Mouse (Mus musculus) heart, embryonic 12.5 days (tissue): ENCODE data around the gene Smim20. TPM values are rescaled to one million over a fixed set of nuclear protein-coding genes. Genes with fewer than 3 reads are reported as not detected.

Experiments
- ATAC-seq: fragments of 200-750 bp; cut with Nextera tagmentation; 2 replicates; pipeline ENCODE4 v1.8.0; 2017; ENCODE audit warnings: moderate TSS enrichment, moderate library complexity; ENCODE audit not compliant: insufficient number of reproducible peaks, low FRiP score
- H3K27ac ChIP-seq: fragments of 300-500 bp; sonication (generic); 2 replicates; pipeline ENCODE4 v1.5.1; 2016; ENCODE audit warnings: mild to moderate bottlenecking, moderate library complexity; ENCODE audit not compliant: poor library complexity, severe bottlenecking
- H3K27me3 ChIP-seq: fragments of 300-500 bp; sonication (generic); replicated peaks from 2 replicates; pipeline ENCODE4 v1.6.1; 2016; ENCODE audit warnings: mild to moderate bottlenecking, moderate library complexity
- H3K36me3 ChIP-seq: fragments of 300-500 bp; sonication (generic); 2 replicates; pipeline ENCODE4 v1.6.1; 2016; ENCODE audit warnings: mild to moderate bottlenecking, moderate library complexity
- H3K4me1 ChIP-seq: fragments of 300-500 bp; sonication (generic); replicated peaks from 2 replicates; pipeline ENCODE4 v1.6.1; 2016; ENCODE audit warnings: mild to moderate bottlenecking
- H3K4me2 ChIP-seq: fragments of 300-500 bp; sonication (generic); 2 replicates; pipeline ENCODE4 v1.6.1; 2016; ENCODE audit warnings: mild to moderate bottlenecking, moderate library complexity
- H3K4me3 ChIP-seq: fragments of 300-500 bp; sonication (generic); 2 replicates; pipeline ENCODE4 v1.5.1; 2016; ENCODE audit warnings: mild to moderate bottlenecking
- H3K9ac ChIP-seq: fragments of 300-500 bp; sonication (generic); 2 replicates; pipeline ENCODE4 v1.6.1; 2016; ENCODE audit warnings: mild to moderate bottlenecking, moderate library complexity
- H3K9me3 ChIP-seq: fragments of 300-500 bp; sonication (generic); replicated peaks from 2 replicates; pipeline ENCODE4 v1.6.1; 2016; ENCODE audit warnings: mild to moderate bottlenecking, moderate library complexity
- WGBS: fragments of 180-500 bp; shearing (Covaris S2); methylation state at CpG from one replicate; pipeline ENCODE4 v1.1.7; 2016; 5-methylcytosine and 5-hydroxymethylcytosine counted together
- polyA plus RNA-seq: library from polyadenylated mRNA; unstranded; fragments of >200 nt; fragmentation: Nextera tagmentation; extraction: Ambion mirVana; gene quantifications from 2 replicates; pipeline ENCODE4 v1.2.1, GENCODE M21; 2016

Smim20 gene
- polyA plus RNA-seq, 1 experiment from 2014 or later = 153 TPM

DNA sequence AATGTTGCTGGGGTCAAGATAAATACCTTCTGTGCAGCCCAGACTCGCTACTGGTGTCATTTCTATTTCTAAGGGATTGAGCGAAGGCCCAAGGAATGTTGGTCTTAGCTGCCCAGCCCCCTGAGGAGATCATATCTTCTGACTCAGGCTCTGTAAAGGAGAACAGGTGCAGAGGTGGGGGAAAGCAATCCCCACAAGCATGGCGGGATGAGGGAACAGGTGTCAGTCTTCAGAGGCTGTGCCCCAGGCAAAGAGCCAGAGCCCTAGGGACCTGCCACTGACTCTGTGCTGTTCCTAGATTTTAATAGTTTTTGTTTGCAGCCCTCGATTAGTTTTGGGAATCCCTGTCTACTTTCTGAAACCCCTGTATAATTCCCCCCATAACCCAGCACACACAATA is 702 bp upstream of the Smim20 start:
- ATAC-seq = no peak
- Histone ChIP-seq H3K9me3 (no peaks in the 10 kb centered on the region), H3K27ac (no peak overlapping the region), H3K27me3 (no peaks in the 10 kb centered on the region), H3K4me2 (no peak overlapping the region), H3K36me3 (no peaks in the 10 kb centered on the region), H3K4me3 (no peak overlapping the region), H3K9ac (no peak overlapping the region), H3K4me1 (peaks cover 30% of the 10 kb centered on the region)
- WGBS = 77% methylated on average over 4 of the region's 4 CpGs

DNA sequence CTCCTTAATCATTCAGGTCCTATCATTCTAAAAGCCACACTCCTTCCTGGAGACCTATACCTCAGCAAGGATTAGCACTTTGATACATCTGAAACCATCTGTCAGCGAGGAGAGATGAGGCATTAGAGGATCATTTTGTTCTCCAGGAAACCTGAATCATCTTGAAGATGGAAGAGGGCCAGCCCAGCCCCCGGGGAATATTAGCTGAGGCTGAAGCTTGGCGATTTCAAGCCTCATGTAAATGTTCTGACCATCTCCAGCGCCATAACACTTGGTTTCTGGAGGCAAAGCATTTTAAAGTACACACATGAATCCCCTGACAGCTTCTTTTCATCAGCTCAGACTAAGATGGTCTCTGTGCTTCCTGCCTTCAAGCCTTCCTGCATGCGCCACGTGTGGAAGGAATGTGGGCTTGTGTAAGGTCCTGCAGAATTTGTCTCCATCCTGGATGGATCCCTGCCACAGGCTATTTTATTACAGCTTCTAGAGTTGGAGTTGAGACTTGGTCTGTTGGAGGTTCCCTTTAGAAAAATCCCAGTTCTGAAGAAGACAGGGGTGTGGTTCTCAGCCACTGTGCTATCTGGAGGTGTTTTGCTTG is 1.3 kb downstream of the Smim20 start:
- no peak overlapping the region for H3K9ac ChIP-seq
- peaks cover 46% of the 10 kb centered on the region for H3K4me1 ChIP-seq
- H3K27me3 ChIP-seq = no peaks in the 10 kb centered on the region
- H3K4me3 ChIP-seq = no peak overlapping the region
- H3K9me3 ChIP-seq = no peaks in the 10 kb centered on the region
- peaks cover 2% of the 10 kb centered on the region; the same call in 1 of the 2 replicates for H3K36me3 ChIP-seq
- 64% methylated on average over 6 of the region's 6 CpGs for WGBS
- H3K4me2 ChIP-seq = peak overlapping the region; percentile 86
- no peak overlapping the region for H3K27ac ChIP-seq
- ATAC-seq = no peak

GRCm38 (mm10) chr5:53269799-53270198 is 2.9 kb downstream of the Smim20 start:
- Histone ChIP-seq H3K9ac (no peak overlapping the region), H3K4me3 (no peak overlapping the region), H3K4me1 (peaks cover 62% of the 10 kb centered on the region), H3K4me2 (no peak overlapping the region), H3K27me3 (no peaks in the 10 kb centered on the region), H3K9me3 (no peaks in the 10 kb centered on the region), H3K27ac (no peak overlapping the region), H3K36me3 (peaks cover 4% of the 10 kb centered on the region; the same call in 1 of the 2 replicates)
- no peak for ATAC-seq
- 90% methylated on average over 5 of the region's 5 CpGs for WGBS

GRCm38 (mm10) chr5:53270947-53271711 is 4.2 kb downstream of the Smim20 start:
- Histone ChIP-seq H3K9ac (no peak overlapping the region), H3K4me1 (peaks cover 75% of the 10 kb centered on the region), H3K4me3 (no peak overlapping the region), H3K9me3 (no peaks in the 10 kb centered on the region), H3K36me3 (peaks cover 4% of the 10 kb centered on the region; the same call in 1 of the 2 replicates), H3K4me2 (peak overlapping the region; percentile 16), H3K27ac (0 out of 2 replicates have a peak overlapping the region, but pooled peaks have one; percentile 19), H3K27me3 (no peaks in the 10 kb centered on the region)
- 64% methylated on average over 13 of the region's 13 CpGs for WGBS
- ATAC-seq = no peak

- Histone ChIP-seq H3K27me3 (no peaks in the 10 kb centered on the region), H3K9me3 (no peaks in the 10 kb centered on the region), H3K4me3 (no peak overlapping the region), H3K27ac (no peak overlapping the region), H3K9ac (no peak overlapping the region), H3K4me2 (no peak overlapping the region), H3K4me1 (peaks cover 73% of the 10 kb centered on the region), H3K36me3 (peaks cover 11% of the 10 kb centered on the region; the same call in 1 of the 2 replicates)
- 75% methylated on average over 4 of the region's 4 CpGs for WGBS
- ATAC-seq = no peak
These were observed 5.7 kb downstream of the Smim20 start for GRCm38 (mm10) chr5:53272626-53273025.

GRCm38 (mm10) chr5:53273699-53274430 is 7.0 kb downstream of the Smim20 start:
- H3K27ac ChIP-seq = peak overlapping the region; percentile 64
- H3K9me3 ChIP-seq = no peaks in the 10 kb centered on the region
- H3K36me3 ChIP-seq = peaks cover 24% of the 10 kb centered on the region
- no peak overlapping the region for H3K9ac ChIP-seq
- H3K4me2 ChIP-seq = peak overlapping the region; percentile 18
- no peak overlapping the region for H3K4me3 ChIP-seq
- no peak for ATAC-seq
- H3K4me1 ChIP-seq = peaks cover 64% of the 10 kb centered on the region
- 58% methylated on average over 5 of the region's 5 CpGs for WGBS
- H3K27me3 ChIP-seq = no peaks in the 10 kb centered on the region

DNA sequence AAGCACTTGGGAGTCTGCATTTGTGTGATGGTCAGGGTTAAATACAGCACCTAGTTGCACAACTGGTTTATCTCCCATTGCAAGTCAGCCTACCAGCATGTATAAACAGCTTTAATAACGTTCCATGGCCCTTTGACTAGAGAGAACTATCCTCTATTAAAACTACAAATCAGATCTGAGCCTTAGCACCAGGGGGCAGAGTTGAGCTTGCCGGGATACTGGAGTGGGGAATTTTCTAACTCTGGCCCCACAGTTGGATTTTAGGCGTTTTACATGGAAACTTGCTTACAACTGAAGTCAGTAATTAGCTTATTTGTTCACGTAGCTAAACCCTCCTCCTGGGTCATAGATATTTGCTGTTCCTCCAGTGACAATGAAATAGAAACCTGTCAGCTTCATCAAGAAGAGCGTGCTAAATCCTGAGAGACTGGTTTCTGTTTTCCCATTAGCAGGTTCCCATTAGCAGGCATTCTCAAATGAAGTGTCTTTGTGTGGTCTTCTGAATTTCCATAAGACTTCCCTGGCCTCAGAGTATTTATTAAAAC is 8.0 kb downstream of the Smim20 start:
- Histone ChIP-seq H3K9ac (no peak overlapping the region), H3K9me3 (no peaks in the 10 kb centered on the region), H3K4me1 (peaks cover 62% of the 10 kb centered on the region), H3K4me3 (no peak overlapping the region), H3K4me2 (no peak overlapping the region), H3K27me3 (no peaks in the 10 kb centered on the region), H3K36me3 (peaks cover 34% of the 10 kb centered on the region), H3K27ac (peak overlapping the region; percentile 64; the same call in 1 of the 2 replicates)
- no peak for ATAC-seq
- 53% methylated on average over 5 of the region's 5 CpGs for WGBS

- peaks cover 34% of the 10 kb centered on the region for H3K36me3 ChIP-seq
- H3K9ac ChIP-seq = no peak overlapping the region
- no peak overlapping the region for H3K27ac ChIP-seq
- no peaks in the 10 kb centered on the region for H3K9me3 ChIP-seq
- ATAC-seq = 0 out of 2 replicates have a peak, but pooled peaks have one; percentile 22
- no peaks in the 10 kb centered on the region for H3K27me3 ChIP-seq
- WGBS = 38% methylated on average over 3 of the region's 3 CpGs
- H3K4me3 ChIP-seq = no peak overlapping the region
- no peak overlapping the region for H3K4me2 ChIP-seq
- H3K4me1 ChIP-seq = peaks cover 57% of the 10 kb centered on the region
These were observed 8.5 kb downstream of the Smim20 start for GRCm38 (mm10) chr5:53275376-53275775.

DNA sequence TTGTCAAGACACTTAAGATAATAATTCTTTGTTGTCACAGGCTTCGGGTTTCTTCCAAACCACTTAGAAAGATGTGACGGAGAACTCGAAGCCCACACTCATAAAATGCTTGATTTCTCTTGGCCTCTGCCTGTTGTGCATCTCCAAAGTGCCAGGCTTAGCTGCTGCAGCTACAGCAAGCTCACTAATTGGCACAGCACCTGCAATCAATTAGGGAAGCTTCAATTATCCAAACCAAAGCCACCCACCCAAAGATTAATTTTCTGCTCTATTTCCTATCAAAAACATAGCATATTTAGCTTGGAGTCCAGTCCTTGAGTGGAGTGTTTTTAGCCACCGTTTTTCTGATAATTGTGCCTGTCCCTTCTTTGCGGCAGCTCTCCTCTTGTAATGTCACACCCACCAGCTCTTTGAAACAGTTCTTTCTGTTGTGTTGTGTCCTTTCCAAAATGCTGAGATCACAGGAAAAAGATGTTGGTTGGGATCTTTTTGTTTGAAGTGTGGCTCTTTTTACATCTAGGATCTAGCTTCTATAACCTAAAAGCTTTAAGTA is 9.7 kb downstream of the Smim20 start:
- peaks cover 55% of the 10 kb centered on the region for H3K4me1 ChIP-seq
- no peaks in the 10 kb centered on the region for H3K9me3 ChIP-seq
- no peak overlapping the region for H3K27ac ChIP-seq
- WGBS = 55% methylated on average over 5 of the region's 5 CpGs
- no peak overlapping the region for H3K4me2 ChIP-seq
- no peaks in the 10 kb centered on the region for H3K27me3 ChIP-seq
- peaks cover 34% of the 10 kb centered on the region for H3K36me3 ChIP-seq
- no peak for ATAC-seq
- no peak overlapping the region for H3K4me3 ChIP-seq
- H3K9ac ChIP-seq = no peak overlapping the region

DNA sequence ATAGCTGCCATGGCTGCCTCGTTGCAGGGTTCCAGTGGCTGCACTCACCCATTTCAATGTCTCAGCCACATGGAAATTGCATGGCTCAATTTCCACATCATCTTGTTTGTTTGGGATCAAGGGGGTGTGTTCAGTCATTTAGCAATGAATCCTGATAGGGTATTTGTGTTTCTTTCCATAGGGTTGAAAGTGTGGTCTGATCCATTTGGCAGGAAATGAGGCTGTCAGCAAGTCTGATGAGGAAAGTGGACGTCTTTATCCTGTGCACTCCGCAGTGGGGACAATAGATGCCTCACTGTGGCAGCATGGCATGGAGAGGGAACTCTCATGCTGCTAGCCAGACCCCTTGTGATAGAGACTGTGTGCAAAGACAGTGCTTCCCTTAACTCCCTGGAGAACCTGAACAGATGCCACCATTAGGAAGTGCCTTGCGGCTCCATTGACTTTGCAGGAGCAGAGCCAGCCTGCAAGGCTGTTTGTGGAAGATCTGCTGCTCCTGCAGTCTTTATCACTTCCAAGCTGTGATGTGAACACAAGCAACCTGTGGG is 10.9 kb downstream of the Smim20 start:
- ATAC-seq = no peak
- Histone ChIP-seq H3K4me2 (no peak overlapping the region), H3K27ac (no peak overlapping the region), H3K9me3 (no peaks in the 10 kb centered on the region), H3K36me3 (peaks cover 34% of the 10 kb centered on the region), H3K9ac (no peak overlapping the region), H3K27me3 (no peaks in the 10 kb centered on the region), H3K4me1 (peaks cover 47% of the 10 kb centered on the region), H3K4me3 (no peak overlapping the region)
- 40% methylated on average over 4 of the region's 4 CpGs for WGBS
